ENCODE assay signal across 21 mouse cellular contexts in genomic region chr17:84278193-84278953, GRCm38 (mm10).
DNase-seq lines count a peak whose midpoint lies in the region; ATAC-seq and TF ChIP-seq lines count a peak whose summit lies in the region.
"Had no signal": no experiment of that assay in that cellular context is flagged by ENCODE, and none has a peak within 500 bp of the region (broad histone marks: within the 10 kb centered on the region; RNA-seq: fewer than 3 reads in every experiment).

No protein-coding gene starts in this region.

- H3K27me3 ChIP-seq in embryonic facial prominence, embryonic 14.5 days (replicated peaks; ENCODE audit: control insufficient read depth, insufficient read depth, low read length) = no peaks in the 10 kb centered on the region
- no peaks in the 10 kb centered on the region for H3K27me3 ChIP-seq in embryonic facial prominence, embryonic 10.5 days (replicated peaks; ENCODE audit: low read depth, poor library complexity, severe bottlenecking)
- H3K27me3 ChIP-seq in liver, adult 2 months (ENCODE audit: control insufficient read depth, insufficient read depth, low read length) = no peaks in the 10 kb centered on the region
- H3K27me3 ChIP-seq in liver, embryonic 12.5 days (replicated peaks) = no peaks in the 10 kb centered on the region
- no peaks in the 10 kb centered on the region for H3K27me3 ChIP-seq in limb, embryonic 15.5 days
- H3K27me3 ChIP-seq: forebrain, embryonic 13.5 days; heart, embryonic 13.5 days; neural tube, embryonic 12.5 days had no signal

- no peaks in the 10 kb centered on the region for H3K36me3 ChIP-seq in embryonic facial prominence, embryonic 14.5 days (ENCODE audit: control insufficient read depth, insufficient read depth, low read length)
- 0 out of 2 replicates have a peak, but pooled peaks cover 3% of the 10 kb centered on the region for H3K36me3 ChIP-seq in embryonic facial prominence, embryonic 10.5 days (replicated peaks)
- H3K36me3 ChIP-seq in liver, adult 2 months (ENCODE audit: control insufficient read depth, insufficient read depth, low read length) = no peaks in the 10 kb centered on the region
- no peaks in the 10 kb centered on the region; the same call in 1 of the 2 replicates for H3K36me3 ChIP-seq in liver, embryonic 12.5 days
- no peaks in the 10 kb centered on the region for H3K36me3 ChIP-seq in limb, embryonic 15.5 days
- H3K36me3 ChIP-seq: heart, embryonic 13.5 days; midbrain, embryonic 10.5 days; neural tube, embryonic 12.5 days had no signal

- DNase-seq in embryonic facial prominence, embryonic 14.5 days (ENCODE audit: low spot score) = no peak
- DNase-seq in embryonic facial prominence, embryonic 10.5 days (ENCODE audit: low spot score) = no peak
- DNase-seq in liver, adult 2 months (ENCODE audit: extremely low read depth, low read depth, low spot score) = peak; percentile 80
- DNase-seq in left cerebral cortex, postnatal 36 days (ENCODE audit: low spot score in 2 of 2) = no peak
- no peak for DNase-seq in urinary bladder, adult 2 months (ENCODE audit: low spot score)
- DNase-seq: cerebellum, adult 9-10 months; kidney, postnatal 14 days; left cerebral cortex, postnatal 4 days; lung, postnatal 36 days; spleen, adult 18-20 months; thymus, postnatal 25 days had no signal

- TF ChIP-seq CTCF in liver, adult 2 months (IDR thresholded peaks at IDR 0.05; ENCODE audit: low read depth, low read length) = no peak
- TF ChIP-seq CTCF in embryonic fibroblast, embryonic 13.5 days (IDR thresholded peaks at IDR 0.05; ENCODE audit: borderline replicate concordance, insufficient read depth, low read length) = no peak

- WGBS in embryonic facial prominence, embryonic 14.5 days = 64% methylated on average over 5 of the region's 5 CpGs
- WGBS in embryonic facial prominence, embryonic 10.5 days = 90% methylated on average over 5 of the region's 5 CpGs
- WGBS in liver, adult 2 months = 77% methylated on average over 5 of the region's 5 CpGs
- WGBS in liver, embryonic 12.5 days (ENCODE audit: insufficient replicate concordance) = 83% methylated on average over 5 of the region's 5 CpGs
- WGBS in limb, embryonic 15.5 days = 50% methylated on average over 5 of the region's 5 CpGs

- H3K4me1 ChIP-seq in embryonic facial prominence, embryonic 14.5 days (ENCODE audit: control insufficient read depth, insufficient read depth, low read length) = peaks cover 15% of the 10 kb centered on the region
- H3K4me1 ChIP-seq in embryonic facial prominence, embryonic 10.5 days = peaks cover 18% of the 10 kb centered on the region
- peaks cover 11% of the 10 kb centered on the region; the same call in 1 of the 2 replicates for H3K4me1 ChIP-seq in liver, adult 2 months (ENCODE audit: control insufficient read depth, insufficient read depth, low read length)
- peaks cover 17% of the 10 kb centered on the region for H3K4me1 ChIP-seq in liver, embryonic 12.5 days
- H3K4me1 ChIP-seq in embryonic fibroblast, embryonic 13.5 days (ENCODE audit: control insufficient read depth, insufficient read depth, low read length) = peaks cover 2% of the 10 kb centered on the region; the same call in 1 of the 2 replicates
- H3K4me1 ChIP-seq in limb, embryonic 15.5 days = peaks cover 37% of the 10 kb centered on the region
- H3K4me1 ChIP-seq: midbrain, embryonic 10.5 days had no signal

- no peaks in the 10 kb centered on the region for H3K79me2 ChIP-seq in liver, adult 2 months (ENCODE audit: control insufficient read depth, insufficient read depth, low read length)

- no peak for TF ChIP-seq POLR2A in liver, adult 2 months (IDR thresholded peaks at IDR 0.05; ENCODE audit: extremely low read depth, insufficient read depth, low read length)
- TF ChIP-seq POLR2A in embryonic fibroblast, embryonic 13.5 days (IDR thresholded peaks at IDR 0.05; ENCODE audit: low read depth, low read length) = no peak

- H3K4me3 ChIP-seq in embryonic facial prominence, embryonic 14.5 days (ENCODE audit: low read depth, low read length) = no peak overlapping the region
- no peak overlapping the region for H3K4me3 ChIP-seq in embryonic facial prominence, embryonic 10.5 days
- no peak overlapping the region for H3K4me3 ChIP-seq in liver, adult 2 months (ENCODE audit: insufficient read depth, low read depth, low read length)
- H3K4me3 ChIP-seq in liver, embryonic 12.5 days = no peak overlapping the region
- no peak overlapping the region for H3K4me3 ChIP-seq in embryonic fibroblast, embryonic 13.5 days (ENCODE audit: insufficient read depth, low read length)
- no peak overlapping the region for H3K4me3 ChIP-seq in limb, embryonic 15.5 days
- H3K4me3 ChIP-seq: forebrain, embryonic 13.5 days; heart, embryonic 13.5 days; midbrain, embryonic 10.5 days; neural tube, embryonic 12.5 days had no signal

- 0 out of 2 replicates have a peak overlapping the region, but pooled peaks have one; percentile 28 for H3K27ac ChIP-seq in embryonic facial prominence, embryonic 14.5 days (replicated peaks; ENCODE audit: low read depth, low read length)
- no peak overlapping the region for H3K27ac ChIP-seq in embryonic facial prominence, embryonic 10.5 days (replicated peaks)
- H3K27ac ChIP-seq in liver, adult 2 months (replicated peaks; ENCODE audit: insufficient read depth, low read depth, low read length) = 0 out of 2 replicates have a peak overlapping the region, but pooled peaks have one; percentile 13
- no peak overlapping the region for H3K27ac ChIP-seq in liver, embryonic 12.5 days
- peak overlapping the region; percentile 39; the same call in 1 of the 2 replicates for H3K27ac ChIP-seq in embryonic fibroblast, embryonic 13.5 days (ENCODE audit: insufficient read depth, low read length)
- peak overlapping the region; percentile 48; the same call in 1 of the 2 replicates for H3K27ac ChIP-seq in limb, embryonic 15.5 days
- H3K27ac ChIP-seq: forebrain, embryonic 13.5 days; heart, embryonic 13.5 days; hindbrain, postnatal 0 days; midbrain, embryonic 10.5 days; neural tube, embryonic 12.5 days had no signal

- H3K9me3 ChIP-seq in embryonic facial prominence, embryonic 14.5 days (ENCODE audit: control insufficient read depth, low read length) = no peaks in the 10 kb centered on the region
- no peaks in the 10 kb centered on the region for H3K9me3 ChIP-seq in embryonic facial prominence, embryonic 10.5 days
- H3K9me3 ChIP-seq in liver, embryonic 12.5 days (replicated peaks) = no peaks in the 10 kb centered on the region
- H3K9me3 ChIP-seq in limb, embryonic 15.5 days = no peaks in the 10 kb centered on the region
- H3K9me3 ChIP-seq: forebrain, embryonic 13.5 days; G1E; heart, embryonic 13.5 days; midbrain, embryonic 10.5 days; neural tube, embryonic 12.5 days had no signal

- no peak overlapping the region for H3K9ac ChIP-seq in embryonic facial prominence, embryonic 14.5 days (ENCODE audit: low read depth, low read length)
- H3K9ac ChIP-seq in liver, adult 2 months (ENCODE audit: low read depth, low read length) = no peak overlapping the region
- H3K9ac ChIP-seq in liver, embryonic 12.5 days = no peak overlapping the region
- no peak overlapping the region for H3K9ac ChIP-seq in limb, embryonic 15.5 days
- H3K9ac ChIP-seq: forebrain, embryonic 13.5 days; heart, embryonic 13.5 days; neural tube, embryonic 12.5 days had no signal

- no peak overlapping the region for H3K4me2 ChIP-seq in embryonic facial prominence, embryonic 14.5 days (ENCODE audit: low read depth, low read length)
- H3K4me2 ChIP-seq in liver, embryonic 12.5 days = no peak overlapping the region
- H3K4me2 ChIP-seq in limb, embryonic 15.5 days = no peak overlapping the region
- H3K4me2 ChIP-seq: forebrain, embryonic 13.5 days; heart, embryonic 13.5 days; neural tube, embryonic 12.5 days had no signal

- no peak for ATAC-seq in embryonic facial prominence, embryonic 14.5 days (ENCODE audit: low read depth)
- ATAC-seq in liver, embryonic 12.5 days = no peak
- ATAC-seq in limb, embryonic 15.5 days (ENCODE audit: insufficient number of reproducible peaks, low FRiP score, low TSS enrichment, low read depth) = no peak
- ATAC-seq: CD4-positive, CD25-positive, alpha-beta regulatory T cell, adult 4 months; forebrain, embryonic 13.5 days; hindbrain, postnatal 0 days had no signal

- intact Hi-C loops in left cerebral cortex, postnatal 36 days (cut with DNase I) = no loop called here

Comparison
In these comparisons a context has a peak if more than half of its experiments do, and no peak if none do; other contexts are left out.
1. H3K27ac ChIP-seq: peak in embryonic facial prominence, embryonic 14.5 days (single experiment), liver, adult 2 months (single experiment), embryonic fibroblast, embryonic 13.5 days (single experiment) and limb, embryonic 15.5 days (single experiment); none in embryonic facial prominence, embryonic 10.5 days (single experiment) and liver, embryonic 12.5 days (single experiment).